Mouse (Mus musculus) forebrain, postnatal 0 days (tissue): ENCODE measurements at regions not wholly inside any gene's neighbourhood (a gene's known extent, or its start where the extent isn't known, plus 50 kb on each side); places are given as distances from the start of the nearest gene placed in this dataset.

ENCODE experiments used
- ATAC-seq: fragments of 200-750 bp; cut with Nextera tagmentation; 2 replicates; pipeline ENCODE4 v1.8.0; 2017; ENCODE audit warnings: mild to moderate bottlenecking, moderate library complexity
- DNase-seq: peaks from one replicate; pipeline ENCODE4 v3.0.0-alpha.2; 2015
- H3K27ac ChIP-seq: fragments of 300-500 bp; sonication (generic); 2 replicates; pipeline ENCODE4 v1.5.1; 2014; ENCODE audit warnings: low read depth, mild to moderate bottlenecking, antibody characterized with exemption, low read length, moderate library complexity, mixed read lengths
- H3K27me3 ChIP-seq: fragments of 300-500 bp; sonication (generic); 2 replicates; pipeline ENCODE4 v1.6.1; 2014; ENCODE audit warnings: mild to moderate bottlenecking, low read length, mixed read lengths; ENCODE audit not compliant: insufficient read depth
- H3K36me3 ChIP-seq: fragments of 300-500 bp; sonication (generic); 2 replicates; pipeline ENCODE4 v1.6.1; 2014; ENCODE audit warnings: mild to moderate bottlenecking, moderate library complexity; ENCODE audit not compliant: insufficient read depth
- H3K4me1 ChIP-seq: fragments of 300-500 bp; sonication (generic); 2 replicates; pipeline ENCODE4 v1.6.1; 2014; ENCODE audit warnings: antibody characterized with exemption; ENCODE audit not compliant: insufficient read depth
- H3K4me2 ChIP-seq: fragments of 300-500 bp; sonication (generic); 2 replicates; pipeline ENCODE4 v1.6.1; 2014; ENCODE audit warnings: low read depth, mild to moderate bottlenecking, moderate library complexity
- H3K4me3 ChIP-seq: fragments of 300-500 bp; sonication (generic); 2 replicates; pipeline ENCODE4 v1.5.1; 2014; ENCODE audit warnings: low read depth, low read length, mixed read lengths
- H3K9ac ChIP-seq: fragments of 300-500 bp; sonication (generic); 2 replicates; pipeline ENCODE4 v1.6.1; 2014; ENCODE audit warnings: mild to moderate bottlenecking
- H3K9me3 ChIP-seq: fragments of 300-500 bp; sonication (generic); 2 replicates; pipeline ENCODE4 v1.6.1; 2016; ENCODE audit warnings: low read length
- CTCF ChIP-seq: sonication (generic); IDR thresholded peaks from 2 replicates; pipeline ENCODE4 v1.5.1; 2016; ENCODE audit warnings: antibody characterized with exemption, control low read depth, low read depth
- WGBS: fragments of 180-500 bp; shearing (Covaris S2); extraction: QIAGEN DNeasy Blood & Tissue Kit; methylation state at CpG from one replicate; pipeline ENCODE4 v1.1.7; 2014; 5-methylcytosine and 5-hydroxymethylcytosine counted together

DNA sequence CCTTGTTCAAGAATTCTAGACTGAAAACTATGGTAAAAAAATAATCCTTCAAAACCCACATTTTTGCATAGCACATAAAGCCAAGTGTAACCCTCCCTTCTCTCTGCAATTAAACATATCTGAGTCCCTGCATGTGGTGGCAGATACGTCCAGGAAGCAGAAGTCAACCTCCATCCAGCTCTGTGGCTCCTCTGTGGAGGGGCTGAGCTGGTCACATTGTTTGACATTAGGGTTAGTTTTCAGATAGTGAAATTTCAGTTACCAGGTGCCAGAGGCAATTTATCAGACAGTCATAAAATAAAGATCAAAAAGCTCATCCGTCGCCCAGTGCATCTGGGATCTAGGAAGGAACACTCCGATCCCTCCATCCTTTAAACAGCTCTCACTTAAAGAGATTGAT is 77.1 kb upstream of the Nt5c1b start:
- DNase-seq, result no peak
- no peak for TF ChIP-seq CTCF
- ATAC-seq, result no peak
- no peak overlapping the region for H3K9ac ChIP-seq
- H3K4me3 ChIP-seq, result no peak overlapping the region
- no peaks in the 10 kb centered on the region for H3K36me3 ChIP-seq
- no peaks in the 10 kb centered on the region for H3K27me3 ChIP-seq
- H3K9me3 ChIP-seq, result no peaks in the 10 kb centered on the region
- H3K4me1 ChIP-seq, result no peaks in the 10 kb centered on the region
- no peak overlapping the region for H3K4me2 ChIP-seq
- 92% methylated on average over 4 of the region's 4 CpGs for WGBS
- H3K27ac ChIP-seq, result no peak overlapping the region

DNA sequence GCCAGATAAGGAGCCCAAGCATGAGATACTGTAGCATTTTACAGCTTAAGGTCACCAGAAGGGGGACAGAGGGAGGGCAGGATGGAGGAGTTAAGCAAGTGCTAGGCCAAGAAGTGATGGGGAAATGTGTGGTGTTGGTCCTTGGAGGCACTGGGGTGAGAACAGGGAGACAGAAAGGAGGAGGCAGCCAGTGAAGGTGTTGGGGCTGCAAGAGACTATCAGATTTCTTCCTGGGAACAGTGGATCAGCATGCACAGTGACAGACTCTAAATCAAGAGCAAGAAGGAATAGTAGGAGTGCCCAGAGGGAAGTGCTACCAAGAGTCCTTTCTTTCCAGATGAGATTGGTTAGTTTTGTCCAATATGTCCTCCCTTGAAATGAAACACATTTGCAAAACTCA is 63.8 kb upstream of the Nt5c1b start:
- TF ChIP-seq CTCF, result no peak
- H3K4me3 ChIP-seq, result no peak overlapping the region

More for the DNA sequence above, 63.8 kb upstream of the Nt5c1b start:
- Histone ChIP-seq H3K9me3 (no peaks in the 10 kb centered on the region), H3K4me1 (no peaks in the 10 kb centered on the region), H3K9ac (no peak overlapping the region), H3K36me3 (no peaks in the 10 kb centered on the region), H3K4me2 (no peak overlapping the region), H3K27me3 (no peaks in the 10 kb centered on the region), H3K27ac (no peak overlapping the region)
- ATAC-seq, result no peak
- DNase-seq, result no peak
